9 mouse cellular contexts compared by ENCODE assay signal in genomic region chr7:144037966-144038669, GRCm38 (mm10). TPM values are rescaled to one million over a fixed set of nuclear protein-coding genes. Genes with fewer than 3 reads are reported as not detected.
A peak's percentile ranks its signal among the peaks of the same experiment; 100 is the strongest.
DNase-seq lines count a peak whose midpoint lies in the region; ATAC-seq lines count a peak whose summit lies in the region.
"Had no signal": no experiment of that assay in that cellular context is flagged by ENCODE, and none has a peak within 500 bp of the region (broad histone marks: within the 10 kb centered on the region; RNA-seq: fewer than 3 reads in every experiment).

No protein-coding gene starts in this region.

- no peak for ATAC-seq in kidney, embryonic 15.5 days (replicated peaks; ENCODE audit: low FRiP score)
- ATAC-seq in lung, embryonic 15.5 days (ENCODE audit: borderline replicate concordance, extremely low read depth, low FRiP score, low TSS enrichment): peak; percentile 47

- H3K4me1 ChIP-seq in kidney, embryonic 15.5 days: 0 out of 2 replicates have a peak, but pooled peaks cover 3% of the 10 kb centered on the region
- H3K4me1 ChIP-seq in embryonic facial prominence, embryonic 10.5 days: peaks cover 16% of the 10 kb centered on the region
- H3K4me1 ChIP-seq in lung, embryonic 15.5 days: peaks cover 16% of the 10 kb centered on the region

- H3K27me3 ChIP-seq in kidney, embryonic 15.5 days: no peaks in the 10 kb centered on the region
- no peaks in the 10 kb centered on the region for H3K27me3 ChIP-seq in embryonic facial prominence, embryonic 10.5 days (replicated peaks; ENCODE audit: low read depth, poor library complexity, severe bottlenecking)
- no peaks in the 10 kb centered on the region for H3K27me3 ChIP-seq in lung, embryonic 15.5 days

- H3K4me2 ChIP-seq in kidney, embryonic 15.5 days: no peak overlapping the region
- H3K4me2 ChIP-seq in lung, embryonic 15.5 days: no peak overlapping the region

- 65% methylated on average over 9 of the region's 9 CpGs for WGBS in kidney, embryonic 15.5 days
- 49% methylated on average over 9 of the region's 9 CpGs for WGBS in embryonic facial prominence, embryonic 10.5 days
- 28% methylated on average over 9 of the region's 9 CpGs for WGBS in lung, embryonic 15.5 days

- H3K9ac ChIP-seq in kidney, embryonic 15.5 days: no peak overlapping the region
- no peak overlapping the region for H3K9ac ChIP-seq in lung, embryonic 15.5 days

- no peak overlapping the region for H3K27ac ChIP-seq in kidney, embryonic 15.5 days
- H3K27ac ChIP-seq in embryonic facial prominence, embryonic 10.5 days (replicated peaks): no peak overlapping the region; the same call in 1 of the 2 replicates
- H3K27ac ChIP-seq in lung, embryonic 15.5 days: peak overlapping the region; percentile 44

- H3K4me3 ChIP-seq in kidney, embryonic 15.5 days (replicated peaks): no peak overlapping the region
- H3K4me3 ChIP-seq in embryonic facial prominence, embryonic 10.5 days: no peak overlapping the region
- no peak overlapping the region for H3K4me3 ChIP-seq in lung, embryonic 15.5 days

- H3K9me3 ChIP-seq in kidney, embryonic 15.5 days (replicated peaks): no peaks in the 10 kb centered on the region
- H3K9me3 ChIP-seq in embryonic facial prominence, embryonic 10.5 days: no peaks in the 10 kb centered on the region
- H3K9me3 ChIP-seq in lung, embryonic 15.5 days: no peaks in the 10 kb centered on the region

- H3K36me3 ChIP-seq in kidney, embryonic 15.5 days: no peaks in the 10 kb centered on the region
- no peaks in the 10 kb centered on the region for H3K36me3 ChIP-seq in embryonic facial prominence, embryonic 10.5 days (replicated peaks)
- no peaks in the 10 kb centered on the region for H3K36me3 ChIP-seq in lung, embryonic 15.5 days

- DNase-seq in kidney, adult 11 months: peak; percentile 35
- peak; percentile 19 for DNase-seq in embryonic facial prominence, embryonic 10.5 days (ENCODE audit: low spot score)
- DNase-seq in heart, adult 8-10 months (ENCODE audit: low spot score): peak; percentile 16
- peak; percentile 68 to 78 for DNase-seq in kidney, postnatal 25 days
- DNase-seq in right cerebral cortex, postnatal 25 days: peak; percentile 24
- no peak for DNase-seq in spleen, postnatal 14 days (ENCODE audit: low spot score in 2 of 2)

RNA-seq across cellular contexts. Expression of gene Shank2, which starts 36.4 kb away (rescaled TPM):
- 2.6 and 2.7 TPM in 2 replicates for polyA plus RNA-seq in kidney, embryonic 15.5 days (2015; fragmentation: Nextera tagmentation; extraction: Ambion mirVana)
- 0.75 and 0.80 TPM in 2 replicates for polyA plus RNA-seq in embryonic facial prominence, embryonic 10.5 days (2016; fragmentation: Nextera tagmentation; extraction: Ambion mirVana)
- under 1 TPM; 0.16 to 0.38 (median 0.24) TPM for total RNA-seq in heart, adult 8-10 months (2022)
- polyA plus RNA-seq in lung, embryonic 15.5 days (2015; fragmentation: Nextera tagmentation; extraction: Ambion mirVana): 1.4 and 1.8 TPM in 2 replicates
- total RNA-seq: CH12.LX had no signal

Comparison
In these comparisons a context has a peak if more than half of its experiments do, and no peak if none do; other contexts are left out.
1. DNase-seq: peak in kidney, adult 11 months (single experiment), embryonic facial prominence, embryonic 10.5 days (single experiment), heart, adult 8-10 months (single experiment), kidney, postnatal 25 days (2 of 2) and right cerebral cortex, postnatal 25 days (single experiment); none in spleen, postnatal 14 days (0 of 2).